Mouse (Mus musculus) left cerebral cortex, postnatal 36 days (tissue): ENCODE results near the gene Noto. TPM values are rescaled to one million over a fixed set of nuclear protein-coding genes. Genes with fewer than 3 reads are reported as not detected.

Experiments used
- DNase-seq, 2 experiments: peaks; one replicate each; pipeline ENCODE4 v3.0.0; 2021 to 2022; ENCODE audit warnings: low spot score in 2 of 2, mixed read lengths in 1 of 2
- intact Hi-C: fragments of 180-260 bp; cut with DNase I; formaldehyde crosslinking; loops from one replicate; pipeline ENCODE4 v1.15.1; 2025
- total RNA-seq, 2 experiments: library from RNA; stranded (reverse); gene quantifications; 2 replicates each; pipeline ENCODE4 v1.2.3; 2021

Noto gene
- total RNA-seq, 2 experiments from 2014 or later = not detected

DNA sequence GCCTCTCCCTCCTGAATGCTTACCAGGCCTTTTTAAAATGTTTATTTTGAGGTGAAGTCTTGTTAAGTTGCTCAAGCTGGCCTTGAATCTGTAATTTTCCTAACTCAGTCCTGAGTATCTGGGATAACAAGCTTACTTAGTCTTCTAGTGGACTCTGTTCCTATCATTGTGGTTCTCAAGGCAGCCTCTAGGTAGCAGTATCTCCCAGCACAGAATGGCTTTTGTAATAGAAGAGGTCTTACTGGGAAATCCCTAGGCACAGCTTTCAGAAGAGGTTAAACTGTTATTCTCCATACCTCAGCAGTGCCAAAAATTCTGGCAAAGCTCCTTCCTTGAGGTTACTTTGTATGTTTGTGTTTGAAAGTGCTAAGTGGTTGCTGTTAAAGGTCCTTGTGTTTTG, 41.7 kb downstream of the Noto start:
- intact Hi-C loops = no loop called here
- no peak for DNase-seq

DNA sequence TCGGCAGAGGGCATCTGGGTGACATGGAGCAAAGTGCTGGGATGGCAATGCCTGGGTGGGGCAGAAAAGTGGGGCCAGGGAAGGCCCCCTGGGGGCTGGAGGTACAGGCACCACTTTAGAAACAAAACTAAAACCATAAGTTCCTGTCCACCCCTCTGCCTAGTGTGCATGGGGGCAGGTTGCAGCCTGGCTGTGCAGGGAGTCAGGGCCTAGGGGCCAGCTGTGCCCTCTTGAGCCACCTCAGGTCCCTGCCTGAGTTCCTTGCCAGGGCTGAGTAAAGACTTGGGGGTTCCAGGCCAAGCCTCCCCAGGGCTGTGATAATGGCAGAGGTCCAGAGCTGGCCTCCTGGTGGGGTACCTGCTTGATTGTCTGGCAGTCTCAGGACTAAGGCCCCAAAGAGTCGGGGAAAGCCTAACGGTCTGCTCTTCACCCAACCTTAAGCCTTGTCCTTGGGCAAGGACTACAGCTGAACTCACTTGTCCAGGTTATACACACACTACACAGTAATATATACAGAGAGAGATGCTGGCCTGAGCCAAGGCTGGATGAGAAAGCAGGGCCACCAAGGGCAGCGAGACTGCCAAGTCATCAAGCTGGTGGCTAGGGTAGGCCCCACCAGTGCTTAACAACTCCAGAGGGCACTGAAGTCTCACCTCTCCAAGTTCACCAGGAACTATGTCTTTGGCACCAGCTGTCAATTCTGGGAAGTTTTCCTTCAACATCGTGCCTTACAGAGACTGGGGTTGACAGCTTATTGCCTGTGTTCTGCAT, 46.2 kb downstream of the Noto start:
- no peak for DNase-seq
- intact Hi-C loops = loop anchor here (5.0 to 10.0 kb wide), 2 partner anchors 42 to 435 kb away; partner anchors contain the start of genes Egr4 and Nat8f4

DNA sequence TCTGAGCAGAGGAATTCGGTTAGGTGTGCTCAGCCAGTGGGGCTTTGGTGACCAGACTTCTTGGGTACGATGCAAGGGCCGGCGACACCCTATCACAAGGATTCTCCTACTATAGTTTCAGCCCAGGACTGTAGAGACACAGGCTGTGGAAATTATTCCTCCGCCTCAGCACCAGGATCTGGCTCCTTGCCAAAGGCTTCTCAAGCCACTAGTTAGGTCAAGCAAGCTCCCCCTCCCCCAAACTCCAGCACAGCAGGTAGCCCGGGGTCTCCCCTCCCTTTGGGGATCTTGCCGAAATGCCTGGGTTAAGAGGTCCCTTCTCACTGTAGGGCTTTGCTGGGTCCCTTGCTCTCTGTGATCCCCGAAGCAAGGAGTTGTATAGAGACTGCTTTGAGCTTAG, 48.3 kb downstream of the Noto start:
- intact Hi-C loops = loop anchor here (5.0 to 10.0 kb wide), 2 partner anchors 40 to 433 kb away; partner anchors contain the start of genes Egr4 and Nat8f4
- DNase-seq = no peak

DNA sequence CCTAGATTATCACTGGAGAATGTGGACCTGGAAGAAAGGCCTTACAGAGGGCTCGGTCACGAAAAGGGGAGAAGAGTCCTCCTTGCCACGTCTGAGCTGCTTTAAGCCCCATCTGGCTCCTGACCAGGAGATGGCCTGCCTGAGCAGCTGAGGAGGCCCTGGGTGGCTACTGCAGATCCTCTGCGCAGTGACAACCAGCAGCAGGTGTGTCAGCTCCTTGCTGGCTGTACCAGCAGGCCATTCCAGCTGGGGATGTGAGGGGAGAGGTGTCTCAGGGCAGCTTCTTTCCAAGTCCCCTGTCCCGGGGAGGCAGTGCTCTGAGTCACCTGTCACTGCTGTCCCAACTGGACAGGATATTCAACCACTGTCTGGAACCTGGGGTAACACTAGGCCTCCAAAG, 48.9 kb downstream of the Noto start:
- no peak for DNase-seq
- intact Hi-C loops = loop anchor here (5.0 to 10.0 kb wide), 2 partner anchors 40 to 432 kb away; partner anchors contain the start of genes Egr4 and Nat8f4

DNA sequence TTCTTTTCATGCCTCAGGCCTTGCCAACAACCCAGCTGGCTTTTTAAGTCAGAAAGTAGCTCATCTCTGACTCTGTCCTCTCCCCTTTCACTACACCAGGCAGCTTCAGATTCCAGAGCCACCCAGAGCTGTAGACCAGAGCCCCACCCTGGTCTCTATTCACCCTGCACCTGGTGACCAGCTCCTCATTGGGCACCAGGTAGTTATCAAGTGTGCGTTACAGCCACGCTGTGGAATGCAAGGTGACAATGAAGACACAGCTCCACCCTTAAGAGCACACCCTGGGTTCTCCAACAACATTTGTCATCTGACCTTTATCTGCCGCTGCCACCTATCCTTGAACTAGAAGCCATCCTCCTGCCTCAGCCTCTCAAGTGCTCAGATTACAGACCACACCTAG, 51.9 kb downstream of the Noto start:
- intact Hi-C loops = loop anchor here (10.0 kb wide), 1 partner anchor 429 kb away; the partner anchor contains the start of gene Nat8f4
- no peak for DNase-seq

DNA sequence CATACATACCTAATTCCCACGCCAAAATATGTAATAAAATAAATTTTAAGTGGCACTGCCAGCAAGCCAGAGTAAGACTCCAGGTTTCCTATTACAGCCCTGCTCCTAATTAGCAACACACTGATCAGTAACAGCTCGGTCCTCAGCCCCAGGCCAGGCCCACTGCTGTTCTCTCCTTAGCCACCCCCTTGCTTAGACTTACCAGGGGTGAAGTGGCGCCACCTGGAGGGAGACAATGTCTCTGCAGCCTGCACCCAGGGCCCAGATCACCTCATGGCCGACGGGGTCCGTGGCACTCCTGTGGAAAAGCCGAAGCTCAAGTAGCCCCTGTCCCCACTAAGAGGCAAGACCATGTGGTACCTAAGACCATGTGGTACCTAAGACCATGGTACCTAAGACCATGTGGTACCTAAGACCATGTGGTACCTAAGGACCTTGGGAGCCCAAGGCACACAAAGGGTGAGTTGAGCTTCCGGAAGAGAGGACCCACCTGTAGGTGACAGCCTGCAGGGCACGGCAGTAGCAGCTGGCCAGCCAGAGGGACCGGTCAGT, 53.8 kb downstream of the Noto start:
- DNase-seq = no peak
- intact Hi-C loops = loop anchor here (10.0 kb wide), 1 partner anchor 427 kb away; the partner anchor contains the start of gene Nat8f4

DNA sequence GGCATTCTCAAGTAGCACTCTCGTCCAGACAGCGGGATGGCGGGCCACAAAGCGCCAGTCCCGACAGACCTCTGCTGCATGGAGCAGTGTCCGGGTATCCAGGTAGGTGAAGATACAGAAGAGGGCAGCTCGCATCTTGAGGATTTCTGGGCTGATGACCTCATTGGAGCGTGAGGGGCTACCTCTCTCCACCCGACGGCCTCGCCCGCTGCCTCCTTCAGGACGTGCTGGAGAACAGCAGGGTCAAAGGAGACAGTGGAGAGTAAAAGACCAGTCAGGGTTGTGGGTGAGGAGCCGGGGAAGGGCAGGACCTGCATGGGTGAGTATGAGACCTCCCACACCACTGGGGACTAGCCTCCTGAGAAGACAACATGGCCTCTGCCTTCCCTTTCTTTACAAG, 54.7 kb downstream of the Noto start:
- no peak for DNase-seq
- intact Hi-C loops = loop anchor here (10.0 kb wide), 1 partner anchor 426 kb away; the partner anchor contains the start of gene Nat8f4

Other genes with a start within 250 kb of the Noto start
- gene Emx1, start 236.4 kb upstream of the Noto start, total RNA-seq = 10 to 100 TPM; 34.2 to 45.2 TPM
- gene Sfxn5, start 90.5 kb upstream of the Noto start, total RNA-seq = 100 to 1,000 TPM; 172 to 183 TPM
- gene Rab11fip5, start 49.3 kb upstream of the Noto start, total RNA-seq = 10 to 100 TPM; 67.8 to 76.6 TPM
- gene Smyd5, start 8.1 kb downstream of the Noto start, total RNA-seq = 10 to 100 TPM; 40.1 to 43.8 TPM
- 100 to 1,000 TPM; 203 to 224 TPM for gene Cct7, start 27.6 kb downstream of the Noto start, total RNA-seq
- 10 to 100 TPM; 24.6 to 31.4 TPM for gene Pradc1, start 28.1 kb downstream of the Noto start, total RNA-seq
- gene Fbxo41, start 79.1 kb downstream of the Noto start, total RNA-seq = 100 to 1,000 TPM; 106 to 110 TPM
- 10 to 100 TPM; 37.5 to 60.8 TPM for gene Egr4, start 89.7 kb downstream of the Noto start, total RNA-seq
- gene Alms1, start 163.6 kb downstream of the Noto start, total RNA-seq = 10 to 100 TPM in 1 of 2 experiments, 1 to 10 TPM in 1; 6.7 to 11.0 TPM